Mouse (Mus musculus) liver, embryonic 16.5 days (tissue): Measurements from ENCODE around the gene Fxyd2. TPM values are rescaled to one million over a fixed set of nuclear protein-coding genes. Genes with fewer than 3 reads are reported as not detected.

Source experiments
- ATAC-seq: fragments of 200-750 bp; cut with Nextera tagmentation; 2 replicates; pipeline ENCODE4 v1.8.0; 2017; ENCODE audit warnings: low read depth, mild to moderate bottlenecking, moderate number of reproducible peaks, moderate library complexity
- H3K27ac ChIP-seq: fragments of 300-500 bp; sonication (generic); 2 replicates; pipeline ENCODE4 v1.5.1; 2014; ENCODE audit warnings: mild to moderate bottlenecking, low read length
- H3K27me3 ChIP-seq: fragments of 300-500 bp; sonication (generic); 2 replicates; pipeline ENCODE4 v1.6.1; 2014; ENCODE audit warnings: low read depth, low read length, mixed read lengths; ENCODE audit not compliant: control insufficient read depth, insufficient read depth
- H3K36me3 ChIP-seq: fragments of 300-500 bp; sonication (generic); 2 replicates; pipeline ENCODE4 v1.6.1; 2014; ENCODE audit warnings: mild to moderate bottlenecking; ENCODE audit not compliant: control insufficient read depth, insufficient read depth
- H3K4me1 ChIP-seq: fragments of 300-500 bp; sonication (generic); 2 replicates; pipeline ENCODE4 v1.6.1; 2014; ENCODE audit warnings: low read depth, low read length, mixed read lengths; ENCODE audit not compliant: control insufficient read depth
- H3K4me2 ChIP-seq: fragments of 300-500 bp; sonication (generic); 2 replicates; pipeline ENCODE4 v1.6.1; 2014; ENCODE audit warnings: low read depth, low read length, mixed read lengths
- H3K4me3 ChIP-seq: fragments of 300-500 bp; sonication (generic); 2 replicates; pipeline ENCODE4 v1.5.1; 2014; ENCODE audit warnings: low read depth, mild to moderate bottlenecking, low read length
- H3K9ac ChIP-seq: fragments of 300-500 bp; sonication (generic); 2 replicates; pipeline ENCODE4 v1.6.1; 2014; ENCODE audit warnings: low read depth, low read length
- H3K9me3 ChIP-seq: fragments of 300-500 bp; sonication (generic); replicated peaks from 2 replicates; pipeline ENCODE4 v1.6.1; 2016; ENCODE audit warnings: low read length; ENCODE audit not compliant: control insufficient read depth
- WGBS: fragments of 180-500 bp; shearing (Covaris S2); extraction: QIAGEN DNeasy Blood & Tissue Kit; methylation state at CpG from one replicate; pipeline ENCODE4 v1.1.7; 2014; ENCODE audit not compliant: insufficient replicate concordance; 5-methylcytosine and 5-hydroxymethylcytosine counted together
- polyA plus RNA-seq: library from polyadenylated mRNA; unstranded; fragments of >200 nt; fragmentation: Nextera tagmentation; extraction: Ambion mirVana; gene quantifications from 2 replicates; pipeline ENCODE4 v1.2.1, GENCODE M21; 2015

Gene Fxyd2
- polyA plus RNA-seq, 1 experiment from 2014 or later: 0.41 TPM

GRCm38 (mm10) chr9:45429951-45430697 lies 30.7 kb downstream of the Fxyd2 start:
- H3K9me3 ChIP-seq: no peaks in the 10 kb centered on the region
- no peak for ATAC-seq
- H3K9ac ChIP-seq: no peak overlapping the region
- H3K4me1 ChIP-seq: no peaks in the 10 kb centered on the region
- H3K4me3 ChIP-seq: no peak overlapping the region
- H3K27ac ChIP-seq: no peak overlapping the region
- H3K4me2 ChIP-seq: no peak overlapping the region
- peaks cover 43% of the 10 kb centered on the region for H3K27me3 ChIP-seq
- no peaks in the 10 kb centered on the region for H3K36me3 ChIP-seq
- 3% methylated on average over 52 of the region's 54 CpGs for WGBS

GRCm38 (mm10) chr9:45430698-45430959 lies 31.2 kb downstream of the Fxyd2 start:
- Histone ChIP-seq H3K9ac (no peak overlapping the region), H3K27me3 (peaks cover 43% of the 10 kb centered on the region), H3K4me2 (no peak overlapping the region), H3K4me3 (no peak overlapping the region), H3K9me3 (no peaks in the 10 kb centered on the region), H3K36me3 (no peaks in the 10 kb centered on the region), H3K27ac (no peak overlapping the region), H3K4me1 (no peaks in the 10 kb centered on the region)
- no peak for ATAC-seq
- WGBS: 5% methylated on average over 17 of the region's 17 CpGs

- peaks cover 43% of the 10 kb centered on the region for H3K27me3 ChIP-seq
- no peak for ATAC-seq
Measured at GRCm38 (mm10) chr9:45431150-45431549, 31.7 kb downstream of the Fxyd2 start.

DNA sequence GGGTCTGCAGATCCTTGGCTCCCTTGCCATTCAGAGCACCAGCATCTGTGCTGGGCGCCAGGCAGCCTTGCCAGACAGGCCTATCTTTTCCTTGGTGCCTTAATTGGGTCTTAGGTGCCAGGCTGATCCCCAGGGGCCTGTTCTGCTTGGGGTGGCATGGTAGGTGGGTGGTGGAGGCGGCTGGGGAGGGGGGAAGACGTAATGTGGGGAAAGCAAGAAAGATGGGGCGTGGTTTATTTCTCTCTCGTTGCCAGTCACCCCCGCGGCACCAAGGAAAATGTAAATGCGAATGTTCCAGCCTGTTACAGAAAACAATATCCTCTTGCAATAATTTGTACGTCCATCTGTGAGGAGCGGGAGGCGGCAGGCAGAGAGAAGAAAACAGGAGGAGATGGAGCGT lies 33.2 kb downstream of the Fxyd2 start:
- Histone ChIP-seq H3K4me3 (no peak overlapping the region), H3K4me1 (no peaks in the 10 kb centered on the region), H3K27me3 (peaks cover 43% of the 10 kb centered on the region), H3K27ac (no peak overlapping the region), H3K36me3 (no peaks in the 10 kb centered on the region), H3K4me2 (no peak overlapping the region), H3K9ac (no peak overlapping the region), H3K9me3 (no peaks in the 10 kb centered on the region)
- ATAC-seq: no peak
- 57% methylated on average over 12 of the region's 12 CpGs for WGBS

More at GRCm38 (mm10) chr9:45431150-45431549, 31.7 kb downstream of the Fxyd2 start:
- no peaks in the 10 kb centered on the region for H3K36me3 ChIP-seq
- 5% methylated on average over 26 of the region's 26 CpGs for WGBS
- H3K27ac ChIP-seq: no peak overlapping the region
- H3K9ac ChIP-seq: no peak overlapping the region
- no peak overlapping the region for H3K4me3 ChIP-seq
- no peaks in the 10 kb centered on the region for H3K9me3 ChIP-seq
- no peaks in the 10 kb centered on the region for H3K4me1 ChIP-seq
- H3K4me2 ChIP-seq: no peak overlapping the region

DNA sequence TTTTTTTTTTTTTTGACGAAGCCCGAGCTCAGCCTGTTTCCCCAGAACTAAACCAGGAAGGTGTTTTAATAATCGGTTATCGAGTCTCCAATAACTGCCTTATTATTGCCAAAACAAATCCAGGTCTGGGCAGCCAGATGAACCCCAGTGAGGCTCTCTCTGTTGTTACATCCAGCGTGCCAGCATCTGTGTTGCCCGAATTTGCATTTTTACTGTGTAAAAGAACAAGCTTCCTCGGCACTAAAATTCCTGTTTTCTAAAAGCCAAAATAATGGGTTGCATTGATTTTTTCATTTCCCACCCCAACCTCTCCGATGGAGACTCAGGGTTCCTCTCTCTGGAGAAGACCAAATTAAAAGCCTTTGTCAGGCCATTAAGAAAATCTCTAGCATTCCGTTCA lies 33.6 kb downstream of the Fxyd2 start:
- no peaks in the 10 kb centered on the region for H3K36me3 ChIP-seq
- H3K4me2 ChIP-seq: no peak overlapping the region
- H3K4me1 ChIP-seq: no peaks in the 10 kb centered on the region
- no peaks in the 10 kb centered on the region for H3K9me3 ChIP-seq
- H3K9ac ChIP-seq: no peak overlapping the region
- no peak overlapping the region for H3K4me3 ChIP-seq
- WGBS: 56% methylated on average over 9 of the region's 9 CpGs
- H3K27ac ChIP-seq: no peak overlapping the region
- peaks cover 43% of the 10 kb centered on the region for H3K27me3 ChIP-seq
- ATAC-seq: no peak

GRCm38 (mm10) chr9:45434171-45434570 lies 34.7 kb downstream of the Fxyd2 start:
- Histone ChIP-seq H3K36me3 (no peaks in the 10 kb centered on the region), H3K4me3 (no peak overlapping the region), H3K9ac (no peak overlapping the region), H3K4me2 (no peak overlapping the region), H3K27ac (no peak overlapping the region), H3K9me3 (no peaks in the 10 kb centered on the region), H3K4me1 (no peaks in the 10 kb centered on the region), H3K27me3 (peaks cover 37% of the 10 kb centered on the region)
- WGBS: 46% methylated on average over 2 of the region's 2 CpGs
- no peak for ATAC-seq

- H3K36me3 ChIP-seq: no peaks in the 10 kb centered on the region
- no peak overlapping the region for H3K4me2 ChIP-seq
- no peaks in the 10 kb centered on the region for H3K4me1 ChIP-seq
- H3K27ac ChIP-seq: no peak overlapping the region
- no peak overlapping the region for H3K4me3 ChIP-seq
- no peak for ATAC-seq
- H3K27me3 ChIP-seq: no peaks in the 10 kb centered on the region
- no peak overlapping the region for H3K9ac ChIP-seq
- 50% methylated on average over 4 of the region's 4 CpGs for WGBS
- H3K9me3 ChIP-seq: no peaks in the 10 kb centered on the region
Measured at GRCm38 (mm10) chr9:45439025-45439424, 39.6 kb downstream of the Fxyd2 start.

GRCm38 (mm10) chr9:45440083-45440784 lies 40.8 kb downstream of the Fxyd2 start:
- H3K27me3 ChIP-seq: no peaks in the 10 kb centered on the region
- H3K36me3 ChIP-seq: no peaks in the 10 kb centered on the region
- 50% methylated on average over 16 of the region's 16 CpGs for WGBS
- H3K9me3 ChIP-seq: no peaks in the 10 kb centered on the region
- no peak overlapping the region for H3K4me3 ChIP-seq
- H3K4me2 ChIP-seq: no peak overlapping the region
- no peak for ATAC-seq
- H3K9ac ChIP-seq: no peak overlapping the region
- no peak overlapping the region for H3K27ac ChIP-seq
- H3K4me1 ChIP-seq: no peaks in the 10 kb centered on the region

DNA sequence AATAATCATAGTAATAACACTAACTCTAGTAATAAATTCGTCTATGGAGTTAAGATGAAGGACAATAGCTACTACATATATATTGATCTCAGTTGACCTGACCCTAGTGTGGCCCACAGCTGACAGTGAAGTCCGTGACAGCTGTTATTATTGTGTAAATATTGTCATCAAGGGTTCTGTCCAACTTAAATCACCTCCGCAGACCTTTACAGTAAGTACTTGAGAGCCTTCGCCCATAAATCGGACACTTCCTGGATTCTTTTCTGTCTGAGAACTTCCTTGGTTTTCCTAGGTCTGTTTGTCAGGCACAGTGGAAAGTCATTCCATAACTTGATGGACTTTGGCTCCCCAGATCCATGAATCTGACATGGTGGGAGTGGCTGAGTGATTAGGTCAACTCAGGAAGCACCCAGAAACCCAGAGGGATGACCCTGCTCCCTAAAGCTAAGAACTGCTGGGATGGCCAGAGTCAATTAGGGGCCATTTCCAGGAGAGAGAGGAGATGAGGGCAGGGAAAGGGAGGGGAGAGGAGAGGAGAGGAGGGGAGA lies 44.9 kb downstream of the Fxyd2 start:
- Histone ChIP-seq H3K9me3 (no peaks in the 10 kb centered on the region), H3K27ac (no peak overlapping the region), H3K27me3 (no peaks in the 10 kb centered on the region; the same call in 1 of the 2 replicates), H3K9ac (no peak overlapping the region), H3K4me3 (no peak overlapping the region), H3K4me2 (no peak overlapping the region), H3K4me1 (no peaks in the 10 kb centered on the region), H3K36me3 (no peaks in the 10 kb centered on the region)
- WGBS: 57% methylated on average over 5 of the region's 5 CpGs
- no peak for ATAC-seq
